Mouse (Mus musculus): Measurements from ENCODE around the gene Col4a2. TPM values are rescaled to one million over a fixed set of nuclear protein-coding genes. Genes with fewer than 3 reads are reported as not detected.

Col4a2 gene
- polyA plus RNA-seq, 1 experiment from 2014 or later = 46.4 TPM

- no peaks in the 10 kb centered on the region for H3K27me3 ChIP-seq (ENCODE audit: control insufficient read depth, insufficient read depth, low read length)
- DNase-seq (ENCODE audit: low spot score) = no peak
- H3K4me2 ChIP-seq (replicated peaks) = no peak overlapping the region
- no peak overlapping the region for H3K9ac ChIP-seq
- H3K4me1 ChIP-seq (replicated peaks; ENCODE audit: control insufficient read depth, insufficient read depth, low read length) = peaks cover 10% of the 10 kb centered on the region
- H3K27ac ChIP-seq = no peak overlapping the region
- H3K36me3 ChIP-seq (replicated peaks; ENCODE audit: control insufficient read depth, insufficient read depth) = no peaks in the 10 kb centered on the region
- H3K9me3 ChIP-seq (ENCODE audit: control insufficient read depth, low read length) = no peaks in the 10 kb centered on the region
- WGBS = 53% methylated on average over 7 of the region's 7 CpGs
- ATAC-seq (ENCODE audit: low FRiP score) = no peak
- H3K4me3 ChIP-seq (replicated peaks; ENCODE audit: low read length) = no peak overlapping the region
Measured at GRCm38 (mm10) chr8:11357921-11358436, 45.4 kb downstream of the Col4a2 start.

GRCm38 (mm10) chr8:11359846-11360245 lies 47.2 kb downstream of the Col4a2 start:
- peaks cover 14% of the 10 kb centered on the region for H3K4me1 ChIP-seq (replicated peaks; ENCODE audit: control insufficient read depth, insufficient read depth, low read length)
- H3K36me3 ChIP-seq (replicated peaks; ENCODE audit: control insufficient read depth, insufficient read depth) = no peaks in the 10 kb centered on the region
- H3K4me2 ChIP-seq (replicated peaks) = no peak overlapping the region
- H3K9me3 ChIP-seq (ENCODE audit: control insufficient read depth, low read length) = no peaks in the 10 kb centered on the region
- H3K9ac ChIP-seq = no peak overlapping the region
- no peak overlapping the region for H3K27ac ChIP-seq
- ATAC-seq (ENCODE audit: low FRiP score) (no peak), DNase-seq (ENCODE audit: low spot score) (no peak)
- WGBS = 74% methylated on average over 5 of the region's 5 CpGs
- no peaks in the 10 kb centered on the region for H3K27me3 ChIP-seq (ENCODE audit: control insufficient read depth, insufficient read depth, low read length)
- no peak overlapping the region for H3K4me3 ChIP-seq (replicated peaks; ENCODE audit: low read length)

GRCm38 (mm10) chr8:11361546-11362277 lies 49.1 kb downstream of the Col4a2 start:
- H3K27ac ChIP-seq = no peak overlapping the region; the same call in 1 of the 2 replicates
- DNase-seq (ENCODE audit: low spot score) (no peak), ATAC-seq (ENCODE audit: low FRiP score) (no peak)
- no peak overlapping the region for H3K4me3 ChIP-seq (replicated peaks; ENCODE audit: low read length)
- peaks cover 14% of the 10 kb centered on the region for H3K4me1 ChIP-seq (replicated peaks; ENCODE audit: control insufficient read depth, insufficient read depth, low read length)
- no peak overlapping the region for H3K9ac ChIP-seq
- no peaks in the 10 kb centered on the region for H3K9me3 ChIP-seq (ENCODE audit: control insufficient read depth, low read length)
- 64% methylated on average over 9 of the region's 9 CpGs for WGBS
- H3K27me3 ChIP-seq (ENCODE audit: control insufficient read depth, insufficient read depth, low read length) = no peaks in the 10 kb centered on the region
- no peaks in the 10 kb centered on the region for H3K36me3 ChIP-seq (replicated peaks; ENCODE audit: control insufficient read depth, insufficient read depth)
- no peak overlapping the region for H3K4me2 ChIP-seq (replicated peaks)

- Histone ChIP-seq H3K4me2 (replicated peaks) (no peak overlapping the region), H3K27ac (no peak overlapping the region; the same call in 1 of the 2 replicates), H3K4me3 (replicated peaks; ENCODE audit: low read length) (no peak overlapping the region), H3K9me3 (ENCODE audit: control insufficient read depth, low read length) (no peaks in the 10 kb centered on the region), H3K27me3 (ENCODE audit: control insufficient read depth, insufficient read depth, low read length) (no peaks in the 10 kb centered on the region), H3K9ac (no peak overlapping the region), H3K36me3 (replicated peaks; ENCODE audit: control insufficient read depth, insufficient read depth) (no peaks in the 10 kb centered on the region), H3K4me1 (replicated peaks; ENCODE audit: control insufficient read depth, insufficient read depth, low read length) (peaks cover 14% of the 10 kb centered on the region)
- DNase-seq (ENCODE audit: low spot score) (no peak), ATAC-seq (ENCODE audit: low FRiP score) (no peak)
- WGBS = 5% methylated on average over 17 of the region's 17 CpGs
Measured at GRCm38 (mm10) chr8:11362278-11363214, 49.9 kb downstream of the Col4a2 start.

GRCm38 (mm10) chr8:11363340-11364126 lies 50.9 kb downstream of the Col4a2 start:
- Histone ChIP-seq H3K36me3 (replicated peaks; ENCODE audit: control insufficient read depth, insufficient read depth) (no peaks in the 10 kb centered on the region), H3K27me3 (ENCODE audit: control insufficient read depth, insufficient read depth, low read length) (no peaks in the 10 kb centered on the region), H3K4me2 (replicated peaks) (no peak overlapping the region), H3K9ac (no peak overlapping the region), H3K27ac (no peak overlapping the region), H3K9me3 (ENCODE audit: control insufficient read depth, low read length) (no peaks in the 10 kb centered on the region), H3K4me1 (replicated peaks; ENCODE audit: control insufficient read depth, insufficient read depth, low read length) (peaks cover 14% of the 10 kb centered on the region), H3K4me3 (replicated peaks; ENCODE audit: low read length) (no peak overlapping the region)
- no peak for ATAC-seq (ENCODE audit: low FRiP score)
- 58% methylated on average over 13 of the region's 13 CpGs for WGBS
- DNase-seq (ENCODE audit: low spot score) = no peak

- DNase-seq (ENCODE audit: low spot score) (no peak), ATAC-seq (ENCODE audit: low FRiP score) (no peak)
- H3K27me3 ChIP-seq (ENCODE audit: control insufficient read depth, insufficient read depth, low read length) = no peaks in the 10 kb centered on the region
- H3K4me3 ChIP-seq (replicated peaks; ENCODE audit: low read length) = no peak overlapping the region
- no peaks in the 10 kb centered on the region for H3K9me3 ChIP-seq (ENCODE audit: control insufficient read depth, low read length)
- no peaks in the 10 kb centered on the region for H3K36me3 ChIP-seq (replicated peaks; ENCODE audit: control insufficient read depth, insufficient read depth)
- H3K4me2 ChIP-seq (replicated peaks) = no peak overlapping the region
- H3K27ac ChIP-seq = no peak overlapping the region
- 86% methylated on average over 5 of the region's 5 CpGs for WGBS
- H3K4me1 ChIP-seq (replicated peaks; ENCODE audit: control insufficient read depth, insufficient read depth, low read length) = peaks cover 14% of the 10 kb centered on the region
- no peak overlapping the region for H3K9ac ChIP-seq
Measured at GRCm38 (mm10) chr8:11366251-11366650, 53.6 kb downstream of the Col4a2 start.

- ATAC-seq (ENCODE audit: low FRiP score) (no peak), DNase-seq (ENCODE audit: low spot score) (no peak)
- no peak overlapping the region for H3K9ac ChIP-seq
- H3K4me1 ChIP-seq (replicated peaks; ENCODE audit: control insufficient read depth, insufficient read depth, low read length) = peaks cover 14% of the 10 kb centered on the region
- H3K36me3 ChIP-seq (replicated peaks; ENCODE audit: control insufficient read depth, insufficient read depth) = no peaks in the 10 kb centered on the region
- WGBS = 78% methylated on average over 4 of the region's 4 CpGs
- no peak overlapping the region for H3K27ac ChIP-seq
- no peaks in the 10 kb centered on the region for H3K9me3 ChIP-seq (ENCODE audit: control insufficient read depth, low read length)
- H3K4me2 ChIP-seq (replicated peaks) = no peak overlapping the region
- no peak overlapping the region for H3K4me3 ChIP-seq (replicated peaks; ENCODE audit: low read length)
- no peaks in the 10 kb centered on the region for H3K27me3 ChIP-seq (ENCODE audit: control insufficient read depth, insufficient read depth, low read length)
Measured at GRCm38 (mm10) chr8:11366741-11367140, 54.1 kb downstream of the Col4a2 start.

GRCm38 (mm10) chr8:11367670-11368069 lies 55.1 kb downstream of the Col4a2 start:
- peaks cover 6% of the 10 kb centered on the region; the same call in 1 of the 2 replicates for H3K4me1 ChIP-seq (replicated peaks; ENCODE audit: control insufficient read depth, insufficient read depth, low read length)
- no peaks in the 10 kb centered on the region for H3K9me3 ChIP-seq (ENCODE audit: control insufficient read depth, low read length)
- no peaks in the 10 kb centered on the region for H3K36me3 ChIP-seq (replicated peaks; ENCODE audit: control insufficient read depth, insufficient read depth)
- DNase-seq (ENCODE audit: low spot score) (no peak), ATAC-seq (ENCODE audit: low FRiP score) (no peak)
- no peak overlapping the region for H3K27ac ChIP-seq
- H3K4me3 ChIP-seq (replicated peaks; ENCODE audit: low read length) = no peak overlapping the region
- H3K4me2 ChIP-seq (replicated peaks) = no peak overlapping the region
- no peak overlapping the region for H3K9ac ChIP-seq
- no peaks in the 10 kb centered on the region for H3K27me3 ChIP-seq (ENCODE audit: control insufficient read depth, insufficient read depth, low read length)
- 72% methylated on average over 5 of the region's 5 CpGs for WGBS

All from hindbrain, embryonic 14.5 days (tissue).